Mouse (Mus musculus) erythroblast, embryonic 14.5 days (primary cell): ENCODE data around the gene Col1a1.

Source experiments
- GATA1 ChIP-seq: IDR thresholded peaks from 2 replicates; pipeline ENCODE4 v1.6.1; 2012; ENCODE audit warnings: low read length, inconsistent platforms, mixed read lengths
- TAL1 ChIP-seq: IDR thresholded peaks from 3 replicates; pipeline ENCODE4 v1.6.1; 2012; ENCODE audit warnings: low read length, inconsistent platforms, mixed read lengths

- no peak for TF ChIP-seq GATA1
- TF ChIP-seq TAL1, result no peak
These were observed 50.4 kb downstream of the Col1a1 start for GRCm38 (mm10) chr11:94986435-94986834.
